Mouse (Mus musculus) yolk sac, embryonic 10.5 days (tissue): ENCODE measurements at regions not wholly inside any gene's neighbourhood (a gene's known extent, or its start where the extent isn't known, plus 50 kb on each side); places are given as distances from the start of the nearest gene placed in this dataset.

Source experiments
- DNase-seq: peaks from one replicate; pipeline ENCODE4 v3.0.0-alpha.2; 2017; ENCODE audit warnings: low spot score

DNA sequence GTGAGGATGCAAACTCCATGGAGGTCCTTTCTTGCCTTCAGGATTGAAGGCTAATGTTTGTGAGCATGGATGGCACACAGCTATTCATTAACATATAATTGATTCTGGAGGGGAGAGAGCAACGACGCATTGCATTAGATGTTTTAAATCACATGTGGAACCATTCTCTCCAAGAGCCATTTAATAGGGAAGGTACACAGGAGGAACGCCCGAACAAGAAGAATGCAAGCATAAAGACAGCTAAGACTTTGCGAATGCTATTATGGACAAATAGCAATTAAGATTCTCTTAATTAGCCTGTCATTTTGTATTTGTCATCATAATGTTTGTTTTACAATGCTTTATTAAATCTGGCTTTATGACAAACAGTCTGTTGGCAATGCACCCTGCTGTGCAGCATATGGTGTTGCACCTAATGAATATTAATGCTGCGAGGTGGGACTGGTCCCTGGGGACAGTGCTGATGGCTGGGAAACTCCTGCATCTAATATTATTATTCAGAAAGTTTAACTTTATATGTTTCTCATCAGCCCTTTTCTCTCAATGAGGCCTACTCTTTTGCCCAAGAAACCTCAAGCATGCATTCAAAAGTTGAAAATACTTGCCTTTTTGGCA, 497.5 kb downstream of the Pros1 start:
- DNase-seq = no peak

DNA sequence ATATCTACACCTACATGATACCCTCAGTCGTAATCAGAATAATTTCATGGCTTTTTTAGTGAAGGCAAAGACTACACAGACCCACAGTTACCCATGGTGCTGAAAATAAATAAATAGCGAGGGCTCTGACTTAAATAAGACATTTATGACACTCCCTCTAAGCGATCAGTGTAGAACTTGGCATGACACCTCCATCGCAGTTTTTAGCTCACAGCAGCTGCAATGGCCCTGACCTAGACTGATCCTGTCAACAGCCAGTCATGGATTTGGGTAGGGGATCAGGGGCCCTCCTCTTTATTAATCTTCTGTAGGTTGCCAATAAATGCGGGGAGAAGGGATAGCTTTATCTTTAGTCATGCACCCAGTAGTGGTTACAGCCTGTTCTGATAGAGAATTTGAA, 494.1 kb downstream of the Epha3 start:
- no peak for DNase-seq

DNA sequence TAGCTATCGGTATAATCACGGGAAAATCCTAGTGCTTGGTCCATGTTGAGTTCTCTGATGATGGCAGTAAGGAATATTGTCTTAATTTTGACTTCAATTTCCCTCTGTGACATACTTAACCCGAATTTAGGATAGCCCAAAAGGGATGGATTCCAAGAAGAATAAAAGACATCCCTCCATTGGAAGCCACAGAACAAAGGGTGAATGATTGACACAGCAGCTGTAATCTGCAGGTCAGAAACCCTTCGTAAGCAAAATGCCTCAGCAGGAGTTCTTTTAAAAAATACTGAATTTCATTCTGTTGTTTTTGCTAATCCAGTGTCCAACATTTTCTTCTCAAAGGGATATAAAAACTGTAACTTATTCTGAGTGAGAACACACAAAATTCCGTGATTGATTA, 492.7 kb downstream of the Epha3 start:
- DNase-seq = no peak

DNA sequence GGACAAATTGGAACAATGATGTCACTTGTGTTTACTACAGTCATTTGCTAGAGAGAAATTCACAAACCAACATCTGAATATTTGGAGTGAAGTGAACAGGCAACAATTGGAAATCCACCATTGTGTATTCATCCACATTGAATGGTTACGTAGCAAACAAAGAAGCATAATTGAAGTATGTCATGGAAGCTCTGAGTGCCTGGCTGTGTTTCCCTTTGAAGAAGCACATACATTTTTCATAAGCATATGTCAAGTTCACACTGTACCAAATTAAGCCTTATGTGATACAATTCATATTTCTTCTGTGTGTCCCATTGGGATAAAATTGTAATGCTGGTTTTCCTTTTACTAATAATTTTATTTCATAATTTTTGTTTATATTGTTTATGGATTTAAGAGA, 459.0 kb downstream of the Epha3 start:
- DNase-seq = no peak

DNA sequence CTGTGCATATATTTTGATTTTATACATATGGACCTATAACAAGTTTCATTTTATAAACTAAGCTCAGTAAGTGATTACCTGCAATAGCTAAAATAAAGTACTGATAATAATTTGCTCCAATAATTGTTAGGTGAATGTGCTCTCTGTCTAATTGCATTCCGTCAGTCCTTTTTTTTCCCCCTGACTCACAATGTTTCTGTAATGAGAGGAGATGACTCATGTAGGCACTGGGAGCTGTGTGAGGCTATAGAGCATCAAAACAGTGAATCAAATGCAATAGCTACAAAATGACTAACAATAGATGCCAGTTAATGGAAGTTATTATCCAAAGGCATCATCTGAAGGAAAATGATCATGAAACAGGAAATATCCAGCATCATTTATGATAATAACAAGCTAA, 451.3 kb downstream of the Epha3 start:
- no peak for DNase-seq

DNA sequence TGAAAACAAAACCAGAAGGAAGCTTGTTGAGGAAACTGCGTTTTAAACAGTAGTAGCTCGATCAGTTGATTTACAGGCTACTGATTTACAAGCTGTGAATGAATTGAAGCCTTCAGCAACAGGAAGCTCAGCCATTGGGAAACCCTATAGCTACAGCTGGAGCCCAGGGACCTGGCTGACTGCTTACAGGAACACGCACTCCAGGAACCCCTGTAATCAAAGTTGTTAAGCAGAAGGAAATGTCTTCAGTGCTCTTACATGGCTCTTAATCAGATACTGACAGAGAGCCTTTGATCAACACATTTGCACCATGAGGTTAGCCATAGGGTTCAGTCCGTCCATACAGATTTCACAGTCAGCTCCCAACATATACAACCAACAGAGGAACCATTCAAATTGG, 411.7 kb downstream of the Epha3 start:
- DNase-seq = peak; percentile 2

DNA sequence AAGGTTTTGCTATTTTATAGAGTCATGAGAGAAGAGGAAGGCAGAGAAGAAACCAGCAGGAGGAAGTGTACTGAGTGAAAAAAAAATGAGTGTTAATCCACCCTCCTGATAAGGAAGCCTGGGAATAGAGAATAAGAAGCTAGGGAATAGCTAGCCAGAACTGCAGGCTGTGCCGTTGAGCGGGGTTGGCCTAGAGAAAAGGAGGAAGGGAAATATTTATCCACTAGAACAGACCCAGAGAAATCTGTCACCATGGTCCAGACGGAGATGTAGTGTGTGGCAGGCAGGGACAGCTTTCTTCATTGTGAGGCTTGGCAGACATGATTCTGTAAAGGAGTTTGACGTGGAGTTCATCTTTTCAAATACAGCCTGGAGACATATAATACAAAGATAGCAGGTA, 397.4 kb downstream of the Epha3 start:
- no peak for DNase-seq

DNA sequence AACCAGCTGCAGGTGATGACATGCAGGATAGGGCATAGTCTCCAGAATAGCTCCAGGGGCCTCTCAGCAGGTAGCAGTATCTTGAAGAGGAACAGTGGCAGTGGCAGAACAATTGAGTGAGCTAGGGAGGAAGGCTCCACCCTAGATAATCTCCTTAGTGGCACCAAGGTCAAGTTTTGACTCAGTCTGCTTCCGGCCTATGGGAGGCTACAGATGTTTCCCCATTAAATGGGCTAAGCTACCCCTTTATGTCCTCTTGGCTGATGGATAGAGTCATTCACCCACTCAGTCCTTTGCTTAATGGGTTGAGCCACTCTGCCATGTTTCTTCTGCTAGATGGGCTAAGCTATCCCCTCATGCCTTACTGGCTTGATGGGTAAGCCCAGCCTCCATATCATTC, 395.1 kb downstream of the Epha3 start:
- DNase-seq = no peak
